Mouse (Mus musculus) thymus, adult 2 months (tissue): ENCODE data around the gene Slc25a4.

Experiments used
- CTCF ChIP-seq: fragments of 200-500 bp; IDR thresholded peaks from 2 replicates; pipeline ENCODE4 v1.5.1; 2012; ENCODE audit warnings: mild to moderate bottlenecking, control low read depth, low read length, moderate library complexity, borderline replicate concordance; ENCODE audit not compliant: control insufficient read depth, poor library complexity, insufficient read depth; ENCODE audit errors: extremely low read depth
- POLR2A ChIP-seq: fragments of 200-500 bp; IDR thresholded peaks from 2 replicates; pipeline ENCODE4 v1.6.1; 2012; ENCODE audit warnings: mild to moderate bottlenecking, low read length, control low read depth, moderate library complexity; ENCODE audit not compliant: control insufficient read depth, poor library complexity, insufficient read depth; ENCODE audit errors: extremely low read depth

DNA sequence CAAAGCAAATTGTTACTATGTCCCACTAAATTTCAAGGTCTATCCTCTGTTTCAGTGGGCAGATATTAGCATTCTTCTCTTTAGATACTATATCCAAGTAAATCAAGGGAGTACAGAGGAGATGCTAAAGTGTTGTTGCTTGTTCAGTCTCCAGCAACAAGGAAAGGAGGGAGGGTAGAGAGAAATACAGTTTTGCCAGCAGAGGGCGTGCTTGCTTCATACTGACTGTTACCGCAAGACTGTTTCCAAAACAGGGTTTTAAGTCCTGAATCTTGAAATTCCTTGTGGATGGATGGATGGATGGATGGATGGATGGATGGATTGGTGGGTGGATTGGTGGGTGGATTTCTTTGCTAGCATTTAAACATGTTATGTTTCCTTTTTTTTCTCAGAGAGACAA lies 25.7 kb downstream of the Slc25a4 start:
- TF ChIP-seq POLR2A (no peak), CTCF (no peak)
